Mouse (Mus musculus): ENCODE data around the gene Celf5. TPM values are rescaled to one million over a fixed set of nuclear protein-coding genes. Genes with fewer than 3 reads are reported as not detected.

Celf5 gene
- polyA plus RNA-seq, 1 experiment = 0.70 TPM

DNA sequence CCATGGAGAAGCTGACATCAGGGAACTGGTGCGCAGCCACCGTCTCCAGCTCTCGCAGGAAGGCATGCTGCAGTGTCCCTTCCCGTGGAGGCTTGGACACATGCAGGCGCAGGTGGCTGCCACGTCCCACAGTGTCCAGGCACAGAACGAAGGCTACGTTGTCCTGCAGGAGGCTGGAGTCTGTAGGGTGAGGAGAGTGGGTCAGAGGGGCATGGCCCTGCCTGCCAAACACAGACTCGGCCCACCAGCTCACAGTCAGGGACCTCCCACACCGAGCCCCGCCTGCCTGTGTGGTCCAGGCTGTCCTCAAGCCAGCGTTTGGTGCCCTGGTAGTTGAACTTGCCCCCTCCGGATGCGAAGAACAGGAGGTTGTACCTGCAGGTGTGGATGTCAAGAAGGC lies 7.4 kb upstream of the Celf5 start:
- Histone ChIP-seq H3K27ac (ENCODE audit: insufficient read depth, low read length) (no peak overlapping the region), H3K27me3 (ENCODE audit: control insufficient read depth, insufficient read depth, low read length) (no peaks in the 10 kb centered on the region), H3K4me3 (ENCODE audit: extremely low read depth, insufficient read depth, insufficient read length) (no peak overlapping the region), H3K36me3 (ENCODE audit: control insufficient read depth, insufficient read depth, low read length) (peaks cover 58% of the 10 kb centered on the region), H3K4me1 (ENCODE audit: control insufficient read depth, insufficient read depth, insufficient read length) (peaks cover 7% of the 10 kb centered on the region; the same call in 1 of the 2 replicates)
- no peak for DNase-seq (ENCODE audit: low read depth in 1 of 2, low spot score in 2 of 2)
- no peak for TF ChIP-seq CTCF (IDR thresholded peaks at IDR 0.05; ENCODE audit: extremely low read depth, insufficient read depth, insufficient read length, insufficient replicate concordance)
- no peak for TF ChIP-seq POLR2A (IDR thresholded peaks at IDR 0.05; ENCODE audit: low read depth, low read length)
- WGBS = 91% methylated on average over 14 of the region's 14 CpGs

- peaks cover 58% of the 10 kb centered on the region for H3K36me3 ChIP-seq (ENCODE audit: control insufficient read depth, insufficient read depth, low read length)
Measured at GRCm38 (mm10) chr10:81488081-81488480, 5.6 kb upstream of the Celf5 start.

GRCm38 (mm10) chr10:81486496-81486895 lies 4.0 kb upstream of the Celf5 start:
- Histone ChIP-seq H3K27me3 (ENCODE audit: control insufficient read depth, insufficient read depth, low read length) (peaks cover 8% of the 10 kb centered on the region), H3K36me3 (ENCODE audit: control insufficient read depth, insufficient read depth, low read length) (peaks cover 46% of the 10 kb centered on the region), H3K27ac (ENCODE audit: insufficient read depth, low read length) (no peak overlapping the region), H3K4me1 (ENCODE audit: control insufficient read depth, insufficient read depth, insufficient read length) (peaks cover 5% of the 10 kb centered on the region; the same call in 1 of the 2 replicates), H3K4me3 (ENCODE audit: extremely low read depth, insufficient read depth, insufficient read length) (no peak overlapping the region)
- TF ChIP-seq CTCF (IDR thresholded peaks at IDR 0.05; ENCODE audit: extremely low read depth, insufficient read depth, insufficient read length, insufficient replicate concordance) = no peak
- 88% methylated on average over 10 of the region's 10 CpGs for WGBS
- DNase-seq (ENCODE audit: low read depth in 1 of 2, low spot score in 2 of 2) = no peak

More at GRCm38 (mm10) chr10:81488081-81488480, 5.6 kb upstream of the Celf5 start:
- no peak for DNase-seq (ENCODE audit: low read depth in 1 of 2, low spot score in 2 of 2)
- H3K4me3 ChIP-seq (ENCODE audit: extremely low read depth, insufficient read depth, insufficient read length) = no peak overlapping the region
- 91% methylated on average over 11 of the region's 11 CpGs for WGBS
- no peaks in the 10 kb centered on the region for H3K4me1 ChIP-seq (ENCODE audit: control insufficient read depth, insufficient read depth, insufficient read length)
- H3K27me3 ChIP-seq (ENCODE audit: control insufficient read depth, insufficient read depth, low read length) = no peaks in the 10 kb centered on the region
- TF ChIP-seq POLR2A (IDR thresholded peaks at IDR 0.05; ENCODE audit: low read depth, low read length) = no peak
- TF ChIP-seq CTCF (IDR thresholded peaks at IDR 0.05; ENCODE audit: extremely low read depth, insufficient read depth, insufficient read length, insufficient replicate concordance) = no peak
- no peak overlapping the region for H3K27ac ChIP-seq (ENCODE audit: insufficient read depth, low read length)

- H3K36me3 ChIP-seq (ENCODE audit: control insufficient read depth, insufficient read depth, low read length) = peaks cover 37% of the 10 kb centered on the region
- 74% methylated on average over 7 of the region's 7 CpGs for WGBS
- peaks cover 8% of the 10 kb centered on the region for H3K27me3 ChIP-seq (ENCODE audit: control insufficient read depth, insufficient read depth, low read length)
- no peak overlapping the region for H3K4me3 ChIP-seq (ENCODE audit: extremely low read depth, insufficient read depth, insufficient read length)
- peaks cover 5% of the 10 kb centered on the region; the same call in 1 of the 2 replicates for H3K4me1 ChIP-seq (ENCODE audit: control insufficient read depth, insufficient read depth, insufficient read length)
- H3K27ac ChIP-seq (ENCODE audit: insufficient read depth, low read length) = no peak overlapping the region
- no peak for TF ChIP-seq POLR2A (IDR thresholded peaks at IDR 0.05; ENCODE audit: low read depth, low read length)
- TF ChIP-seq CTCF (IDR thresholded peaks at IDR 0.05; ENCODE audit: extremely low read depth, insufficient read depth, insufficient read length, insufficient replicate concordance) = no peak
- no peak for DNase-seq (ENCODE audit: low read depth in 1 of 2, low spot score in 2 of 2)
Measured at GRCm38 (mm10) chr10:81485479-81486018, 3.0 kb upstream of the Celf5 start.

DNA sequence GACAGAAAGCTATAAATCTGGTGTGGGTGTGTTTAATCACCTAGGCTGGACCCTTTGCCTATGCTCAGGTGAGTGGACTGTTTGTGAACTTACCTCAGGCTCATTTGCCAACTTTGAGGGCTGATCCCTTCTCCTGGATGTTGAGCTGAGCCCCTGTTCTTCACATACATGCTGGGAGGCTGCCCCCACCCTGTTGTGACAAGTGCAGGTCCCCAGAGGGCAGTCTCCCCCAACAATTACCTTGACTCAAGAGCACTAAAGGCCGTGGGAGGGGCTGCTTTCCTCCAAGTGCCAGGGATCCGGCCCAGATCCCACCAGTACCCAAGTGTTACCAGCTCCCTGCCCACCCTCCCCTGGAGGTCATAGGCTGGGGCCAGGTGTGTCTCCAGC lies 2.5 kb upstream of the Celf5 start:
- TF ChIP-seq CTCF (IDR thresholded peaks at IDR 0.05; ENCODE audit: extremely low read depth, insufficient read depth, insufficient read length, insufficient replicate concordance) (peak; percentile 23; the same call in 1 of the 2 replicates), POLR2A (IDR thresholded peaks at IDR 0.05; ENCODE audit: low read depth, low read length) (no peak)
- WGBS = 8% methylated on average over 2 of the region's 2 CpGs
- no peak overlapping the region for H3K4me3 ChIP-seq (ENCODE audit: extremely low read depth, insufficient read depth, insufficient read length)
- DNase-seq (ENCODE audit: low read depth in 1 of 2, low spot score in 2 of 2) = no peak
- H3K27me3 ChIP-seq (ENCODE audit: control insufficient read depth, insufficient read depth, low read length) = peaks cover 8% of the 10 kb centered on the region
- H3K36me3 ChIP-seq (ENCODE audit: control insufficient read depth, insufficient read depth, low read length) = peaks cover 34% of the 10 kb centered on the region
- no peak overlapping the region for H3K27ac ChIP-seq (ENCODE audit: insufficient read depth, low read length)
- H3K4me1 ChIP-seq (ENCODE audit: control insufficient read depth, insufficient read depth, insufficient read length) = peaks cover 5% of the 10 kb centered on the region; the same call in 1 of the 2 replicates

- Histone ChIP-seq H3K4me1 (ENCODE audit: control insufficient read depth, insufficient read depth, insufficient read length) (peaks cover 5% of the 10 kb centered on the region; the same call in 1 of the 2 replicates), H3K4me3 (ENCODE audit: extremely low read depth, insufficient read depth, insufficient read length) (no peak overlapping the region), H3K27me3 (ENCODE audit: control insufficient read depth, insufficient read depth, low read length) (peaks cover 8% of the 10 kb centered on the region), H3K36me3 (ENCODE audit: control insufficient read depth, insufficient read depth, low read length) (peaks cover 28% of the 10 kb centered on the region), H3K27ac (ENCODE audit: insufficient read depth, low read length) (no peak overlapping the region)
- 63% methylated on average over 6 of the region's 6 CpGs for WGBS
- no peak for DNase-seq (ENCODE audit: low read depth in 1 of 2, low spot score in 2 of 2)
- TF ChIP-seq POLR2A (IDR thresholded peaks at IDR 0.05; ENCODE audit: low read depth, low read length) (no peak), CTCF (IDR thresholded peaks at IDR 0.05; ENCODE audit: extremely low read depth, insufficient read depth, insufficient read length, insufficient replicate concordance) (no peak)
Measured at GRCm38 (mm10) chr10:81484441-81485059, 2.0 kb upstream of the Celf5 start.

DNA sequence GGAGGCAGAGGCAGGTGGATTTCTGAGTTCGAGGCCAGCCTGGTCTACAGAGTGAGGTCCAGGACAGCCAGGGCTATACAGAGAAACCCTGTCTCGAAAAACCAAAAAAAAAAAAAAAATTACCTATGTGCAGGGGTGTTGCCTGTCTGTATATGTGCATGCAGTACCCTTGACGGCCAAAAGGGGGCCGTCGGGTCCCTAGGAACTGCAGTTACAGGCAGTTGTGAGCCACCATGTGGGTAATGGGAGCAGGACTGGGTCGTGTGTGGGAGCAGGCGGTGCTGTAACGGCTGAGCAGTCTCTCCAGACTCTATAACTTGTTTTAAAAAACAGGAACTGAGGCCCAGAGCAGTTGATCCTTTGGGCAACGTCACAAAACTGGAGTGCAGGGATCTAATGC lies 1.5 kb upstream of the Celf5 start:
- Histone ChIP-seq H3K4me3 (ENCODE audit: extremely low read depth, insufficient read depth, insufficient read length) (no peak overlapping the region), H3K4me1 (ENCODE audit: control insufficient read depth, insufficient read depth, insufficient read length) (peaks cover 5% of the 10 kb centered on the region; the same call in 1 of the 2 replicates), H3K27me3 (ENCODE audit: control insufficient read depth, insufficient read depth, low read length) (peaks cover 9% of the 10 kb centered on the region), H3K27ac (ENCODE audit: insufficient read depth, low read length) (no peak overlapping the region), H3K36me3 (ENCODE audit: control insufficient read depth, insufficient read depth, low read length) (peaks cover 24% of the 10 kb centered on the region)
- DNase-seq (ENCODE audit: low read depth in 1 of 2, low spot score in 2 of 2) = peak in 1 of 2 experiments; percentile 45
- TF ChIP-seq POLR2A (IDR thresholded peaks at IDR 0.05; ENCODE audit: low read depth, low read length) (no peak), CTCF (IDR thresholded peaks at IDR 0.05; ENCODE audit: extremely low read depth, insufficient read depth, insufficient read length, insufficient replicate concordance) (peak; percentile 9; the same call in 1 of the 2 replicates)
- 18% methylated on average over 9 of the region's 9 CpGs for WGBS

Measured in spleen, adult 2 months (tissue).